Mouse (Mus musculus) spleen, adult 2 months (tissue): ENCODE data around the gene Hdac5.

Source experiments
- CTCF ChIP-seq: fragments of 200-500 bp; IDR thresholded peaks from 2 replicates; pipeline ENCODE4 v1.5.1; 2011; ENCODE audit warnings: mild to moderate bottlenecking, inconsistent platforms; ENCODE audit not compliant: insufficient read depth, insufficient read length, insufficient replicate concordance; ENCODE audit errors: extremely low read depth
- POLR2A ChIP-seq: fragments of 200-500 bp; IDR thresholded peaks from 2 replicates; pipeline ENCODE4 v1.6.1; 2011; ENCODE audit warnings: low read depth, low read length, inconsistent platforms

- TF ChIP-seq POLR2A (no peak), CTCF (no peak)
Observed at GRCm38 (mm10) chr11:102219994-102220346, 10.0 kb downstream of the Hdac5 start.
